Mouse (Mus musculus) G1E (cell line): ENCODE measurements around the gene Gemin2. TPM values are rescaled to one million over a fixed set of nuclear protein-coding genes. Genes with fewer than 3 reads are reported as not detected.
"Not testable (repeated sequence)": the region's sequence is repeated elsewhere in the genome, so short reads cannot be mapped to it uniquely, and the experiment has no call there.

ENCODE experiments used
- ATAC-seq: 2 replicates; pipeline ENCODE4 v1.8.0; 2016; ENCODE audit warnings: mild to moderate bottlenecking; ENCODE audit not compliant: insufficient number of reproducible peaks, poor library complexity, low FRiP score, severe bottlenecking; ENCODE audit errors: extremely low read depth
- DNase-seq: peaks from one replicate; pipeline ENCODE4 v3.0.0; 2012; ENCODE audit warnings: low spot score
- H3K27me3 ChIP-seq: 2 replicates; pipeline ENCODE4 v1.6.1; 2012; ENCODE audit warnings: mild to moderate bottlenecking, low read length, inconsistent platforms; ENCODE audit not compliant: insufficient read depth
- H3K36me3 ChIP-seq: replicated peaks from 2 replicates; pipeline ENCODE3; 2012; ENCODE audit warnings: mild to moderate bottlenecking, inconsistent platforms
- H3K4me1 ChIP-seq: 2 replicates; pipeline ENCODE4 v1.6.1; 2012; ENCODE audit warnings: low read depth, low read length, inconsistent platforms, mixed read lengths; ENCODE audit not compliant: insufficient read depth
- H3K4me3 ChIP-seq: 2 replicates; pipeline ENCODE4 v1.5.1; 2012; ENCODE audit warnings: low read depth, mild to moderate bottlenecking, inconsistent platforms, low read length, moderate library complexity, mixed read lengths
- H3K9me3 ChIP-seq: replicated peaks from 2 replicates; pipeline ENCODE4 v1.6.1; 2012; ENCODE audit warnings: inconsistent platforms
- CTCF ChIP-seq: IDR thresholded peaks from 2 replicates; pipeline ENCODE4 v1.5.1; 2012; ENCODE audit warnings: low read depth, low read length, inconsistent platforms, mixed read lengths
- GATA1 ChIP-seq: IDR thresholded peaks from 2 replicates; pipeline ENCODE4 v1.6.1; 2012; ENCODE audit warnings: borderline replicate concordance, low read length, inconsistent platforms, mixed read lengths
- GATA2 ChIP-seq: IDR thresholded peaks from 2 replicates; pipeline ENCODE4 v1.6.1; 2012; ENCODE audit warnings: low read depth, low read length, inconsistent platforms, borderline replicate concordance
- POLR2AphosphoS5 ChIP-seq: IDR thresholded peaks from 2 replicates; pipeline ENCODE4 v1.6.1; 2012; ENCODE audit warnings: low read depth, low read length, inconsistent platforms; ENCODE audit not compliant: insufficient replicate concordance
- TAL1 ChIP-seq: conservative IDR thresholded peaks from 2 replicates; pipeline ENCODE4 v1.6.1; 2012; ENCODE audit warnings: low read depth, low read length, inconsistent platforms, mixed read lengths
- polyA plus RNA-seq: library from polyadenylated mRNA; stranded (reverse); fragments of >175 nt; gene quantifications from 2 replicates; pipeline ENCODE4 v1.2.3, GENCODE M21; 2012
- total RNA-seq, 2 experiments: library from RNA; stranded (forward) in 1 of 2; stranded (reverse) in 1 of 2; fragments of 200-1000 nt in 1 of 2; fragments of >200 nt in 1 of 2; fragmentation: Nextera tagmentation in 1 of 2; gene quantifications; 2 replicates each; pipeline ENCODE4 v1.2.3; 2014 to 2017

The Gemin2 gene
- total and polyA plus RNA-seq, 3 experiments, result 8.0 to 31.2 (median 30.4) TPM

DNA sequence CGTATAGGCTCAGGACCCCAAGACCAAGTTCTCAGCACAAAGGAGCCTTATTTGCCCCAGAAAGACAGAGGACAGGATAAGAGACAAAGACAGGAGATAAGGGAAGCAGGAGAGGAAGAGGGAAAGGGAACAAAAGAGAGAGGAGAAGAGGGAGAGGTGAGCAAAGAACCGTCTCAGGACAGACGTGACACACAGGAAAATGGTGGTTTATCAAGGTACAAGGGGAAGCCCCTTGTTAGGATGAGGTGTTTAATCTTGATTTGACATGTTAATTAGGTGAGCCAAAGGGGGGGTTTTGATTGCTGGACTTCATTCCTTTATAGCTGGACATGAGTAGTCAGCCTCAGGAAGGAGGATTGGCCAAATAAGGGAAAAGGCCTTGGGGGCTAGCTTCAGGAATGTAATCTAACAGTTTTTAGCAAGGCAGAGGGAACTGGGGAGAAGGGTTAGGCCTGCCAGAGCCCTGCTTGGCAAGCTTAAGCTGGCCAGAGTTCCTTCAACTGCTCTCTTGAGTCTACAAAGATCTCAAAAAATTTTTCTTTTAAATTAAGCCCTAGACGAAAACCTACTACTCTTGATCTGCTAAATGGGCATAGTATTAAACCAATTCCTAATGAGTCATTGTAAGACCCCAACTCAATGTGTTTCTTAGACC lies 42.1 kb downstream of the Gemin2 start:
- ATAC-seq (no peak), DNase-seq (no peak)
- H3K4me1 ChIP-seq, result peaks cover 67% of the 10 kb centered on the region
- H3K9me3 ChIP-seq, result no peaks in the 10 kb centered on the region
- H3K4me3 ChIP-seq, result no peak overlapping the region
- peaks cover 83% of the 10 kb centered on the region for H3K36me3 ChIP-seq
- no peak for TF ChIP-seq POLR2AphosphoS5
- TF ChIP-seq GATA2, result no peak
- TF ChIP-seq TAL1, result no peak
- TF ChIP-seq GATA1, result no peak
- no peaks in the 10 kb centered on the region for H3K27me3 ChIP-seq

DNA sequence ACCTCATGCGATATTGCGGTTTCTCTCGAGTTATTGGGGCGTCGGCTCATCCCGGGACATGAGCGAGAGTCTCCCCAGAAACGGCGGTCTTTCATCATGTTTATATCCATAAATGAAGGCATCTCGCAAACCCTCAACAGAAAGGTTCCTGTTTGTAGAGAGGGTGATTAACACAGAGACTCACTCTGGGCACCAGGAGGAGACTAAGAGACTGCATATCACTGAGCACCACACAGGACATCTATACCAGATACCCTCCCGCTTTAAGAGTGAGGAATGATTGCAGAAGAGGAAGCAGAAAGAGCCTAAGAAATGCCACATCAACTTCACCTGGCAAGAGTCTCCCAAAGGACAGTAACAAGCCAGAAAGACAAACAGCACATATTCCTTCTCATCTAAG lies 43.0 kb downstream of the Gemin2 start:
- ATAC-seq, result no peak
- Histone ChIP-seq H3K9me3 (no peaks in the 10 kb centered on the region), H3K4me1 (peaks cover 68% of the 10 kb centered on the region), H3K4me3 (no peak overlapping the region), H3K27me3 (no peaks in the 10 kb centered on the region), H3K36me3 (peaks cover 75% of the 10 kb centered on the region)
- no peak for DNase-seq
- TF ChIP-seq CTCF (no peak), GATA2 (no peak), TAL1 (no peak), GATA1 (no peak), POLR2AphosphoS5 (no peak)

DNA sequence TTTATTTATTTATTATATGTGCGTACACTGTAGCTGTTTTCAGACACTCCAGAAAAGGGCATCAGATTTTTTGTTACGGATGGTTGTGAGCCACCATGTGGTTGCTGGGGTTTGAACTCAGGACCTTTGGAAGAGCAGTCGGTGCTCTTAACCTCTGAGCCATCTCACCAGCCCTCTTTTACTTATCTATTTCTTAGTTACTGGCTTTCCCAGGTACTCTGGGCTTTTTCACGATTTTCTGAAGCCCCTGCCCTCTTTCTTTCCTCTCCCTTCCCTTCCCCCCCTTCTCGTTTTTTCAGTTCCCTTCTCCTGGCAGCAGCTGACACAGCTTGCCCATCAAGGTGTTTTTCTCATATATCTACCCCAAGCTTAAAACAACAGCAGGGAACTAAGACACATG lies 45.0 kb downstream of the Gemin2 start:
- ATAC-seq, H3K27me3 ChIP-seq, H3K9me3 ChIP-seq, DNase-seq, H3K4me3 ChIP-seq: not testable (repeated sequence)
- H3K4me1 ChIP-seq, result peaks cover 62% of the 10 kb centered on the region
- H3K36me3 ChIP-seq, result peaks cover 58% of the 10 kb centered on the region

DNA sequence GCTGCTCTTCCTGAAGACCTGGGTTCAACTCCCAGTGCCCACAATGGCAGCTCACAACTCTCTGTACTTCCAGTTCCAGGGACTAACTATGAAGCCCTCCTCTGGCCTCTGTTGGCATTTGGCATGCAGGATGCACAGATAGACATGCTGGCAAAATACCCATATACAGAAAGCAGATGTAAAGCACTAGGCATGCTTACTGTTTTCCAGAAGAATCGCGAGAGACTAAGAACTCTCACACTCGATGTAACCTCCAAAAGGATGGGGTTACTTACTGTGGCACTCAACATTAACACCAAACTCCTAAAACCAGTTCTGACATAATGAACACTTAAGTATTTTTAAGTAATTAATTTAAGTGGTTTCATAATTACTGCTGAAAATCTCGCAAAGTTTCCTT lies 47.1 kb downstream of the Gemin2 start:
- no peak for ATAC-seq
- no peak for DNase-seq
- H3K4me3 ChIP-seq, result peak overlapping the region; percentile 79
- H3K27me3 ChIP-seq, result no peaks in the 10 kb centered on the region
- no peak for TF ChIP-seq GATA2
- TF ChIP-seq POLR2AphosphoS5, result no peak
- no peak for TF ChIP-seq CTCF
- TF ChIP-seq GATA1, result no peak
- no peak for TF ChIP-seq TAL1
- H3K9me3 ChIP-seq, result no peaks in the 10 kb centered on the region
- peaks cover 42% of the 10 kb centered on the region for H3K36me3 ChIP-seq
- peaks cover 48% of the 10 kb centered on the region for H3K4me1 ChIP-seq

DNA sequence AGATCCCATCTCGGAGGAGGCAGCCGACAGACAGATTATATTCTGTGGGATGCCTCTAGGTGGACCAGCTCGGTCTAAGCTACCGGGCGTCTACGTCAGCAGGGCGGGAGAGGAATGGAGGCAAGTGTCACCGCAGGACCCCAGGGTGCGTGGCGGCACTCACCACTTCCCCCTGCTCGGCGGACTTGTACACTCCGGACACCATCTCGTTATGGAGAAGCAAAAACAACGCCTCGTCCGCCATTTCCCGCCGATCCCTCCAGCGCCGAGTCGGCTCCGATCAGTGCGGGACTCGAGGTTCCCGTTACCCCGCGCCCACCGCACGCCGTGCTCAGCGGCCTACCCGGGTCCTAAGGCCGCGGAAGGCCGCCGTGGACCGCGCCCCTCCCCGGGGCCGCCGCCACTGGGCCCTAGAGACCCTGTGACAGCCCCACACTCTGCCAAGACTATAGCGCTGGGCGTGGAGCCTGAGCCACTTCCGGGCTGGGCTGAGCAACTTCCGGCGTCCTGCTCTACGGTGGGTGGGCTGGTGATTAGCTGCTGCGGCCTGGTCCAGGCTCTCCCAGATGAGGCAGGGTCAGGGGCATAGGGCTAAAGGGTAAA lies 47.9 kb downstream of the Gemin2 start, which contains the start of gene Trappc6b:
Gene Trappc6b (minus strand): TSS at position 480 of the 603 bp plus-strand sequence.
- ATAC-seq (peak; percentile 89), DNase-seq (peak; percentile 95)
- H3K4me3 ChIP-seq, result peak within 1 kb of the TSS; percentile 79
- peaks cover 34% of the 10 kb centered on the region for H3K36me3 ChIP-seq
- no peak for TF ChIP-seq TAL1
- TF ChIP-seq CTCF, result no peak
- no peak for TF ChIP-seq GATA2
- no peak for TF ChIP-seq GATA1
- TF ChIP-seq POLR2AphosphoS5, result no peak
- peaks cover 51% of the 10 kb centered on the region for H3K4me1 ChIP-seq
- H3K9me3 ChIP-seq, result no peaks in the 10 kb centered on the region
- H3K27me3 ChIP-seq, result no peaks in the 10 kb centered on the region

DNA sequence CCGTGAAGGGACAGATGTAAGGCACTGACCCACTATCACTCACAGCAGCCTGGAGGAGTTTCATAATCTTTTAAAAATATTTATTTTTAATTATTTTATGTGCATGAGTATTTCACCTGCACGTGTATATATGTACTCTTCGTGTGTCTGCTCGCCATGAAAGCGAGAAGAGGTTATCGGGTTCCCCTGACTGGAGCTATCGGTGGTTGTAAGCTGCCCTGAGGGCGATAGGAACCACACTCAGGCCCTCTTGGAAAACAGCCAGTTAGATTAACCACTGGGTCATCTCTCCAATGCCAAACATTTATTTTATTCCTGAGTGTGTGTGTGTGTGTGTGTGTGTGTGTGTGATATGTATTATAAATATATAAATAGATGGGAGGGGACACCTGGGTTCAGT lies 51.6 kb downstream of the Gemin2 start:
- Histone ChIP-seq H3K4me3 (no peak overlapping the region), H3K36me3 (peaks cover 21% of the 10 kb centered on the region), H3K4me1 (peaks cover 46% of the 10 kb centered on the region), H3K9me3 (no peaks in the 10 kb centered on the region), H3K27me3 (no peaks in the 10 kb centered on the region)
- DNase-seq (no peak), ATAC-seq (no peak)
- TF ChIP-seq GATA2, result no peak
- no peak for TF ChIP-seq GATA1
- TF ChIP-seq CTCF, result no peak
- no peak for TF ChIP-seq POLR2AphosphoS5
- TF ChIP-seq TAL1, result no peak

DNA sequence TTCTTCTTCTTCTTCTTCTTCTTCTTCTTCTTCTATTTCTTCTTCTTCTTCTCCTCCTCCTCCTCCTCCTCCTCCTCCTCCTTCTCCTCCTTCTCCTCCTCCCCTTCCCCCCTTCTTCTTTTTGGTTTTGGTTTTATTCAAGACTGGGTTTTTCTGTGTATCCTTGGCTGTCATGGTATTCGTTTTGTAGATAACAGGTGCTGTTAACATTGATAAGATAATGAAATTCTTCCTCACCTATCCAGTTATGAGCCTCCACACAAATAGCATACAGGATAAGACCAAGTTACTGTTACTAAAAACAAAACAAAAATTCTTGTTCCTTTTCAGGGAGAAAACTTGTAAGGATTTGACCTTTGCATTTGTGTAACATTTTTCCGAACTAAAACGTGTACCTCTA lies 52.6 kb downstream of the Gemin2 start:
- peaks cover 28% of the 10 kb centered on the region for H3K36me3 ChIP-seq
- no peaks in the 10 kb centered on the region for H3K9me3 ChIP-seq
- TF ChIP-seq GATA2 (no peak), POLR2AphosphoS5 (no peak), CTCF (no peak), TAL1 (no peak), GATA1 (no peak)
- H3K4me3 ChIP-seq, result peak overlapping the region; percentile 85; the same call in 1 of the 2 replicates
- ATAC-seq (no peak), DNase-seq (no peak)
- H3K4me1 ChIP-seq, result peaks cover 46% of the 10 kb centered on the region
- H3K27me3 ChIP-seq, result no peaks in the 10 kb centered on the region
